Mouse (Mus musculus): ENCODE results near the gene Cmas.

- TF ChIP-seq CTCF (IDR thresholded peaks at IDR 0.05; ENCODE audit: borderline replicate concordance, extremely low read depth, insufficient read depth, insufficient read length) (no peak), POLR2A (IDR thresholded peaks at IDR 0.05; ENCODE audit: borderline replicate concordance, extremely low read depth, insufficient read depth, insufficient read length, poor library complexity, severe bottlenecking) (no peak)
Measured at GRCm38 (mm10) chr6:142798837-142799236, 42.4 kb downstream of the Cmas start.
